Mouse (Mus musculus) kidney, adult 2 months (tissue): Measurements from ENCODE around the gene Galr3. TPM values are rescaled to one million over a fixed set of nuclear protein-coding genes. Genes with fewer than 3 reads are reported as not detected.

Experiments
- DNase-seq: peaks from one replicate; pipeline ENCODE4 v3.0.0; 2021
- H3K27ac ChIP-seq: fragments of 200-500 bp; 2 replicates; pipeline ENCODE4 v1.5.1; 2012; ENCODE audit warnings: low read depth, low read length, control low read depth, inconsistent platforms; ENCODE audit not compliant: insufficient read depth
- H3K27me3 ChIP-seq: fragments of 200-500 bp; replicated peaks from 2 replicates; pipeline ENCODE4 v1.6.1; 2012; ENCODE audit warnings: mild to moderate bottlenecking, moderate library complexity, low read length, inconsistent platforms; ENCODE audit not compliant: control insufficient read depth, insufficient read depth
- H3K36me3 ChIP-seq: fragments of 200-500 bp; 2 replicates; pipeline ENCODE4 v1.6.1; 2012; ENCODE audit warnings: mild to moderate bottlenecking, moderate library complexity, low read length, inconsistent platforms; ENCODE audit not compliant: control insufficient read depth, insufficient read depth
- H3K4me1 ChIP-seq: fragments of 200-500 bp; 2 replicates; pipeline ENCODE4 v1.6.1; 2011; ENCODE audit warnings: low read length; ENCODE audit not compliant: control insufficient read depth, insufficient read depth
- H3K4me3 ChIP-seq: fragments of 200-500 bp; 2 replicates; pipeline ENCODE4 v1.5.1; 2011; ENCODE audit warnings: mild to moderate bottlenecking, low read depth, low read length, control low read depth; ENCODE audit not compliant: insufficient read depth
- CTCF ChIP-seq: fragments of 200-500 bp; conservative IDR thresholded peaks from 2 replicates; pipeline ENCODE4 v1.5.1; 2011; ENCODE audit warnings: low read depth, mild to moderate bottlenecking, control low read depth, low read length, moderate library complexity, mixed read lengths; ENCODE audit not compliant: insufficient read depth, insufficient read length
- POLR2A ChIP-seq: fragments of 200-500 bp; IDR thresholded peaks from one replicate; pipeline ENCODE4 v1.6.1; 2011; ENCODE audit warnings: low read depth, low read length, control low read depth
- WGBS: fragments of 180-500 bp; shearing (Covaris S2); methylation state at CpG from one replicate; pipeline ENCODE4 v1.1.7; 2018; 5-methylcytosine and 5-hydroxymethylcytosine counted together
- polyA plus RNA-seq: library from polyadenylated mRNA; depleted of rRNA; stranded (reverse); fragments of >200 nt; gene quantifications from 2 replicates; pipeline ENCODE4 v1.2.3, GENCODE M21; 2012

Gene Galr3
- polyA plus RNA-seq, 1 experiment: 0.64 TPM

GRCm38 (mm10) chr15:79065086-79065770 is 23.5 kb downstream of the Galr3 start:
- H3K4me3 ChIP-seq: no peak overlapping the region
- H3K27ac ChIP-seq: no peak overlapping the region
- no peak for TF ChIP-seq POLR2A
- no peak for TF ChIP-seq CTCF
- 42% methylated on average over 8 of the region's 8 CpGs for WGBS
- H3K36me3 ChIP-seq: no peaks in the 10 kb centered on the region
- DNase-seq: no peak
- peaks cover 5% of the 10 kb centered on the region; the same call in 1 of the 2 replicates for H3K4me1 ChIP-seq
- no peaks in the 10 kb centered on the region for H3K27me3 ChIP-seq

GRCm38 (mm10) chr15:79066276-79066675 is 24.6 kb downstream of the Galr3 start:
- Histone ChIP-seq H3K4me1 (peaks cover 5% of the 10 kb centered on the region; the same call in 1 of the 2 replicates), H3K27me3 (no peaks in the 10 kb centered on the region), H3K4me3 (no peak overlapping the region), H3K27ac (no peak overlapping the region), H3K36me3 (no peaks in the 10 kb centered on the region)
- DNase-seq: peak; percentile 41
- WGBS: 55% methylated on average over 2 of the region's 2 CpGs
- no peak for TF ChIP-seq POLR2A

DNA sequence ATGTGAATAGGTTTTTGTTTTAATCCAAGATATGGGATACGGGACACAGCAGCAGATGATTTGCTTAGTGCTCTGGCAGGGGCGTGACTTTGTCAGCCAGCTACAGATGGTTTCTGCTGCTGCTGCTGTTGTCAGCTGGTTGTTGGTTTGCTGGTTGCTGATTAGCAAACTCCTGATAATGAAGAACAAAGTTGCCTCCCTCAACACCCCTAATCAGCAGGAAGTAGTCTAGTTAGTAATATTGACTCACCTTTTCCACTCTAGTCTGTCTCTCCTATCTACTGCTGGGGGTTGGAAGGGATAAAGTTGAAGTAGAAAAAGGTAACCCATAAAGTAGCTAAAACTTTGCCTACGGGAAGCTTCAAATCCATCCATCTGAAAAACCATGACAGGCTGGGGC is 25.9 kb downstream of the Galr3 start:
- Histone ChIP-seq H3K27ac (no peak overlapping the region), H3K36me3 (no peaks in the 10 kb centered on the region), H3K27me3 (no peaks in the 10 kb centered on the region), H3K4me1 (peaks cover 5% of the 10 kb centered on the region; the same call in 1 of the 2 replicates), H3K4me3 (no peak overlapping the region)
- WGBS: 65% methylated on average over 3 of the region's 3 CpGs
- no peak for DNase-seq
- TF ChIP-seq CTCF (no peak), POLR2A (no peak)

DNA sequence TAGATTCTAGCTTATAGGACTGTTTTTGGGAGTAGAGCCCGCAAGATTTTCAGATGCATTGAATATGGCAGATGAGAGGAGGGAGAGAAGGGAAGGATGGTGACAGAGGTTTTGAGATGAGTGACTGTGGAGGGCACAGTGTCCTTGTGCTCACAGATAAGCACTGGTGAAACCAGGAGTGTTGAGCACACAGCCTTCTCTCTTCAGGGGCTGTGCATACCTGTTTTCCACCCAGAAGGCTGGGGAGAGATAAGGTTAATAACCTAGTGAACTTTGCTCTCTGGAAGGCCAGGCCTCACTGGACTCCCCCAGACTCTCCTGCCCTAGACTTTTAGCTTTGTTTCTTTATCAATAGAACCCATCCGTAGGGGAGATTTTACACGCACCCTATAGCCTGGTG is 26.7 kb downstream of the Galr3 start:
- TF ChIP-seq CTCF: no peak
- Histone ChIP-seq H3K27ac (no peak overlapping the region), H3K27me3 (no peaks in the 10 kb centered on the region), H3K4me1 (peaks cover 3% of the 10 kb centered on the region; the same call in 1 of the 2 replicates), H3K36me3 (no peaks in the 10 kb centered on the region), H3K4me3 (no peak overlapping the region)
- DNase-seq: no peak
- WGBS: 81% methylated on average over 3 of the region's 3 CpGs

DNA sequence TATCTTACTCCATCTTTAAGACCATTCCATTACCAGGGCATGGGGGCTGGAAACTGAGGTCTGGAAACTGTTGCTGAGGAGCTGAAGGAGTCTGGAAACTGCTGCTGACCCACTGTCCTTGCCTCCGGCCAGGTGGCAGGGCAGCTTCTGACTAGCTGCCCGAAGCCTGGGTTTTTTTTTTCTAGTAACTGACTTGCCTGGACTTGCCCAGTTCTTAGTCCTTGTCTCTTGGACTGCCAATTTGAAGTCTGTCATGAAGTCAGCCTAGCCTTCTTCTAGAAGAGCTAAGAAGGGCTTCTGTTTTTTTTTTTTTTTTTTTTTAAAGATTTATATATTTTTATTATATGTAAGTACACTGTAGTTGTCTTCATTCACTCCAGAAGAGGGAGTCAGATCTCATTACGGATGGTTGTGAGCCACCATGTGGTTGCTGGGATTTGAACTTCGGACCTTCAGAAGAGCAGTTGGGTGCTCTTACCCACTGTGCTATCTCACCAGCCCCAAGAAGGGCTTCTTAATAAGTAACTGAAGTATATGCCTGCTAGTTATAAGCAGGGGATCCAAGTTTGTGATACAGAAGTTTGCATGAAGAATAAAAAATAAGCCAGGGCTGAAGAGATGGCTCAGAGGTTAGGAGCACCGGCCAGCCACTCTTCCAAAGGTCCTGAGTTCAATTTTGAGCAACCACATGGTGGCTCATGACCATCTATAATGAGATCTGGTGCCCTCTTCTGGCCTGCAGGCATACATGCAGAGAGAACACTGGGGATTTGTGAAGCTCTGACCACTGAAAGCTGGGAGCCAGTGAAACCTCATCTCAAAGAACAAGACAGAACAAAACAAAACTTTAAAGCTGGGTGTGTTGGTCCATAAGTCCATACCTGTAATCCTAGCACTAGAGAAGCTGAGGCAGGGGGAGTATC is 29.7 kb downstream of the Galr3 start:
- peak; percentile 80 for TF ChIP-seq CTCF
- no peak for TF ChIP-seq POLR2A
- WGBS: 51% methylated on average over 5 of the region's 5 CpGs
- Histone ChIP-seq H3K27ac (no peak overlapping the region), H3K4me3 (no peak overlapping the region), H3K36me3 (no peaks in the 10 kb centered on the region), H3K27me3 (no peaks in the 10 kb centered on the region), H3K4me1 (peaks cover 7% of the 10 kb centered on the region; the same call in 1 of the 2 replicates)
- DNase-seq: peak; percentile 67

- H3K36me3 ChIP-seq: no peaks in the 10 kb centered on the region; the same call in 1 of the 2 replicates
- H3K27me3 ChIP-seq: no peaks in the 10 kb centered on the region
- TF ChIP-seq CTCF: no peak
- no peak for TF ChIP-seq POLR2A
- no peak overlapping the region for H3K27ac ChIP-seq
- H3K4me1 ChIP-seq: peaks cover 7% of the 10 kb centered on the region; the same call in 1 of the 2 replicates
- H3K4me3 ChIP-seq: no peak overlapping the region
- DNase-seq: no peak
These were observed 32.1 kb downstream of the Galr3 start for GRCm38 (mm10) chr15:79073752-79074151.

DNA sequence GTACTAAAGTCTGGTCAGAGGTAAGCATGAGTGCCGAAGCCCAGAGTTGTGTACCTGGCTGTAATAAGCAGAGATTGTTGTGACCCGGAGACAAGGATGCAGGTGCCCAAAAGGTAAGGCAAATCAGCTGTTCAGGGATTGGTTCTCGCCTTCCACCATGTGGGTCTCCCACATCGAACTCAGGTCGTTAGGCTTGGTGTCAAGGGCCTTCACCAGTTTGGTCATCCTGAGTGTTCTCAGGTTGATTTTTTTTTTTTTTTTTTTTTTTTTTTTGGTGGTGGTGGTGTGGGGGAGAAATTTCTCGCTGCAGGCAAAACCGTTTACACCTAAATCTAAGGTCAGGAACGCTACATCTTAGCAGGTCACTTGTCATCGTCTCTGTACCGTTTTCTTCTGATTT is 32.8 kb downstream of the Galr3 start:
- H3K4me1 ChIP-seq: peaks cover 7% of the 10 kb centered on the region; the same call in 1 of the 2 replicates
- no peaks in the 10 kb centered on the region for H3K27me3 ChIP-seq
- no peak overlapping the region; the same call in 1 of the 2 replicates for H3K4me3 ChIP-seq
- 37% methylated on average over 10 of the region's 10 CpGs for whole genome bisulfite sequencing
- TF ChIP-seq POLR2A (no peak), CTCF (no peak)
- no peaks in the 10 kb centered on the region; the same call in 1 of the 2 replicates for H3K36me3 ChIP-seq
- peak overlapping the region; percentile 90 for H3K27ac ChIP-seq
- DNase-seq: no peak
